Mouse (Mus musculus) liver, embryonic 18 days (tissue): Measurements from ENCODE around the gene Rbmxl1. TPM values are rescaled to one million over a fixed set of nuclear protein-coding genes. Genes with fewer than 3 reads are reported as not detected.

ENCODE experiments used
- polyA plus RNA-seq: library from polyadenylated mRNA; depleted of rRNA; stranded (reverse); fragments of >200 nt; gene quantifications from 2 replicates; pipeline ENCODE4 v1.2.3, GENCODE M21; 2012; rRNA removed

Rbmxl1 gene
- polyA plus RNA-seq = 39.5 and 41.4 TPM in 2 replicates

GRCm38 (mm10) chr8:78508719-78509272 is at the start of gene Rbmxl1:
Gene Rbmxl1, minus strand, starts transcription at chr8:78508898.

GRCm38 (mm10) chr8:78509273-78510031 is 754 bp upstream of the Rbmxl1 start, which contains the start of gene Slc10a7:
Gene Slc10a7, plus strand, starts transcription at chr8:78509346.

Other genes with a start within 250 kb of the Rbmxl1 start
- not detected in 2 replicates for gene Pou4f2, start 72.3 kb downstream of the Rbmxl1 start, polyA plus RNA-seq
- gene Slc10a7, start 448 bp upstream of the Rbmxl1 start, polyA plus RNA-seq = 4.0 TPM in 2 replicates